Mouse (Mus musculus) midbrain, embryonic 11.5 days (tissue): ENCODE data around the gene Spsb2. TPM values are rescaled to one million over a fixed set of nuclear protein-coding genes. Genes with fewer than 3 reads are reported as not detected.

Experiments
- ATAC-seq: fragments of 200-750 bp; cut with Nextera tagmentation; 2 replicates; pipeline ENCODE4 v1.8.0; 2017; ENCODE audit warnings: moderate TSS enrichment, moderate library complexity; ENCODE audit not compliant: low FRiP score
- DNase-seq: peaks from one replicate; pipeline ENCODE4 v3.0.0; 2015; ENCODE audit warnings: low spot score; ENCODE audit errors: missing footprints
- H3K27ac ChIP-seq: fragments of 300-500 bp; sonication (generic); 2 replicates; pipeline ENCODE4 v1.5.1; 2014; ENCODE audit warnings: low read depth, low read length
- H3K27me3 ChIP-seq: fragments of 300-500 bp; sonication (generic); 2 replicates; pipeline ENCODE4 v1.6.1; 2014; ENCODE audit warnings: mild to moderate bottlenecking, low read length, moderate library complexity, mixed read lengths; ENCODE audit not compliant: control insufficient read depth, insufficient read depth
- H3K36me3 ChIP-seq: fragments of 300-500 bp; sonication (generic); 2 replicates; pipeline ENCODE4 v1.6.1; 2014; ENCODE audit warnings: mild to moderate bottlenecking, low read length, moderate library complexity, mixed read lengths; ENCODE audit not compliant: control insufficient read depth, insufficient read depth
- H3K4me1 ChIP-seq: fragments of 300-500 bp; sonication (generic); 2 replicates; pipeline ENCODE4 v1.6.1; 2014; ENCODE audit warnings: low read length; ENCODE audit not compliant: control insufficient read depth, insufficient read depth
- H3K4me2 ChIP-seq: fragments of 300-500 bp; sonication (generic); 2 replicates; pipeline ENCODE4 v1.6.1; 2014; ENCODE audit warnings: mild to moderate bottlenecking, moderate library complexity
- H3K4me3 ChIP-seq: fragments of 300-500 bp; sonication (generic); 2 replicates; pipeline ENCODE4 v1.5.1; 2014; ENCODE audit warnings: low read depth, low read length
- H3K9ac ChIP-seq: fragments of 300-500 bp; sonication (generic); 2 replicates; pipeline ENCODE4 v1.6.1; 2014; ENCODE audit warnings: low read length
- H3K9me3 ChIP-seq: fragments of 300-500 bp; sonication (generic); 2 replicates; pipeline ENCODE4 v1.6.1; 2016; ENCODE audit warnings: low read length; ENCODE audit not compliant: control insufficient read depth
- whole genome bisulfite sequencing: fragments of 180-500 bp; shearing (Covaris S2); extraction: QIAGEN DNeasy Blood & Tissue Kit; methylation state at CpG from one replicate; pipeline ENCODE4 v1.1.7; 2014; 5-methylcytosine and 5-hydroxymethylcytosine counted together
- polyA plus RNA-seq: library from polyadenylated mRNA; unstranded; fragments of >200 nt; fragmentation: Nextera tagmentation; extraction: Ambion mirVana; gene quantifications from 2 replicates; pipeline ENCODE4 v1.2.1, GENCODE M21; 2014

Gene Spsb2
- polyA plus RNA-seq, 1 experiment from 2014 or later, result 4.8 TPM

GRCm38 (mm10) chr6:124770013-124770412 is 38.4 kb upstream of the Spsb2 start:
- Histone ChIP-seq H3K9ac (peak overlapping the region; percentile 58), H3K27ac (no peak overlapping the region), H3K4me3 (peak overlapping the region; percentile 45; the same call in 1 of the 2 replicates)

DNA sequence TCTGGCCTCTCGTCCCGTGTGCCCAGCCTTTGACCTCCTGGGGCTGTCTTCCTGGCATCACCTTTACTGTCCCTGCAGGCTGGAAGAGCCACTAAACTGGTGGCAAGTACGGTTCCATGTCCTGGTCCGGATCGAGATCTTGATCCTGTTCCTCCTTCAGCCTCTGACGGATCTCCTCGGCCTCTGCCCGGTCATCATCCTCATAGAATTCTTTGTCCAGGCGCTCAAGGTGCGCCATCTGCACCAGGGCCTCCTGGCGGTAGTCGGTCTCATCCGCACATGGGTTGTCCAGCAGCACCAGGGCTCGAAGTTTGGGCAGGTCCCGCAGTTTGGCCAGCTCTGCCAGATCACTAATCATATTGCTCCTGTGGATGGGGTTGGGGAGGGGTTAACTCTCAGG is 38.0 kb upstream of the Spsb2 start:
- DNase-seq, result no peak
- Histone ChIP-seq H3K27ac (no peak overlapping the region), H3K4me1 (peaks cover 16% of the 10 kb centered on the region), H3K36me3 (no peaks in the 10 kb centered on the region), H3K9ac (no peak overlapping the region), H3K4me2 (no peak overlapping the region), H3K27me3 (peaks cover 10% of the 10 kb centered on the region; the same call in 1 of the 2 replicates), H3K9me3 (no peaks in the 10 kb centered on the region), H3K4me3 (no peak overlapping the region)
- WGBS, result 88% methylated on average over 15 of the region's 15 CpGs
- ATAC-seq, result no peak

More at GRCm38 (mm10) chr6:124770013-124770412, 38.4 kb upstream of the Spsb2 start:
- peaks cover 16% of the 10 kb centered on the region for H3K4me1 ChIP-seq
- peaks cover 10% of the 10 kb centered on the region; the same call in 1 of the 2 replicates for H3K27me3 ChIP-seq
- H3K4me2 ChIP-seq, result peak overlapping the region; percentile 85
- ATAC-seq (no peak), DNase-seq (no peak)
- no peaks in the 10 kb centered on the region for H3K9me3 ChIP-seq
- H3K36me3 ChIP-seq, result no peaks in the 10 kb centered on the region
- 57% methylated on average over 7 of the region's 7 CpGs for WGBS

- Histone ChIP-seq H3K4me1 (peaks cover 9% of the 10 kb centered on the region; the same call in 1 of the 2 replicates), H3K9ac (peak within 1 kb of the TSS; percentile 35), H3K4me2 (peak within 1 kb of the TSS; percentile 51), H3K27ac (no peak within 1 kb of the TSS), H3K36me3 (no peaks in the 10 kb centered on the region), H3K4me3 (peak within 1 kb of the TSS; percentile 27), H3K27me3 (no peaks in the 10 kb centered on the region), H3K9me3 (no peaks in the 10 kb centered on the region)
- WGBS, result 3% methylated on average over 23 of the region's 23 CpGs
- peak; percentile 65 for ATAC-seq
- peak; percentile 97 for DNase-seq
These were observed 29.1 kb upstream of the Spsb2 start, which contains the start of gene Lrrc23 for GRCm38 (mm10) chr6:124779222-124779983. TSS of gene Lrrc23 (minus strand) at chr6:124779727.

GRCm38 (mm10) chr6:124779984-124780416 is 28.5 kb upstream of the Spsb2 start:
- peak overlapping the region; percentile 35; the same call in 1 of the 2 replicates for H3K9ac ChIP-seq
- no peaks in the 10 kb centered on the region for H3K9me3 ChIP-seq
- no peak overlapping the region for H3K27ac ChIP-seq
- peaks cover 9% of the 10 kb centered on the region; the same call in 1 of the 2 replicates for H3K4me1 ChIP-seq
- ATAC-seq (peak; percentile 32; the same call in 1 of the 2 replicates), DNase-seq (peak; percentile 96)
- peak overlapping the region; percentile 27 for H3K4me3 ChIP-seq
- peak overlapping the region; percentile 51 for H3K4me2 ChIP-seq
- no peaks in the 10 kb centered on the region for H3K27me3 ChIP-seq
- WGBS, result 3% methylated on average over 10 of the region's 10 CpGs
- no peaks in the 10 kb centered on the region for H3K36me3 ChIP-seq

DNA sequence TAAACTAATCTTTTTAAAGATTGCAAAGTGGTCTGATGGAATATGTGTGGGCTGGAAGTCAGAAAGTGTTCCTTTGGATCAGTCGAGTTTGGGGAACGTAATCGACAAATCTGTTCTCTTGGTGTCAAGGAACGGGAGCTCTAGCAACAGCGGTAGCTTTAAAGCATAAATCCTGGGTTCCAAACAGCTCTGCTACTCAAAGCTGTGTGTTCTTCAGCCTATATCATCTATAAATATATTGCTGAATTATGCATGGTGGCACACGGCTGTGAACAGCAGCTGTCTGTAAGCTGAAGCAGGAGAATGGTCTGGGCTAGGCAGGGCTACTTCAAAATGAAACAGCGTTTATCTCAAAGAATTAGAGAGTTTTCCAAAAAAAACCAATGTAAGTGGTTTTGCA is 27.5 kb upstream of the Spsb2 start:
- ATAC-seq, result no peak
- Histone ChIP-seq H3K4me2 (no peak overlapping the region), H3K9me3 (no peaks in the 10 kb centered on the region), H3K27ac (no peak overlapping the region), H3K27me3 (no peaks in the 10 kb centered on the region), H3K9ac (no peak overlapping the region), H3K4me3 (no peak overlapping the region), H3K4me1 (peaks cover 9% of the 10 kb centered on the region; the same call in 1 of the 2 replicates), H3K36me3 (no peaks in the 10 kb centered on the region)
- DNase-seq, result peak; percentile 61
- WGBS, result 91% methylated on average over 7 of the region's 7 CpGs

DNA sequence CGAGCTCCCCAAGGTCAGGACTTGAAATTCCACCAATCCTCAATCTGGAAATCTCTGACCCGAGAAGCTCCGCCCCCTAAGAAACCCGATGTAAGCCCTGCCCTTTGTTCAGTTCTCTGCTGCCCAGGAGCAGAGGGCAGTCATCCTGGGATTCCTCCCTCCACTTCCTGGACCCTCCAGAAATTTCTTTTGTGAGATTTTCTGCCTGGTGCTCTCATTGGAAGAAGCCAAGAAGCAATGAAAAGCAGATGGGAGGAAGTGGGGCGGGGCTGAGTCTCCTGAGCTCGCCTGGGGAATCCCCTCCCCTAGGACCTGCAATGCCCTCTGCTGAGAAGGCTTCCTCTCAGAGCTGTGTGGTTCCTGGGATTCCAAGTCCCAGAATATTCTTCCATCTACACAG is 26.0 kb upstream of the Spsb2 start:
- WGBS, result 24% methylated on average over 6 of the region's 6 CpGs
- no peak overlapping the region for H3K4me3 ChIP-seq
- H3K27ac ChIP-seq, result no peak overlapping the region
- DNase-seq (peak; percentile 87), ATAC-seq (no peak)
- no peaks in the 10 kb centered on the region for H3K9me3 ChIP-seq
- H3K36me3 ChIP-seq, result no peaks in the 10 kb centered on the region
- no peak overlapping the region for H3K9ac ChIP-seq
- no peaks in the 10 kb centered on the region for H3K27me3 ChIP-seq
- H3K4me1 ChIP-seq, result peaks cover 9% of the 10 kb centered on the region; the same call in 1 of the 2 replicates
- no peak overlapping the region for H3K4me2 ChIP-seq

GRCm38 (mm10) chr6:124786756-124787420 is 21.6 kb upstream of the Spsb2 start:
- H3K9me3 ChIP-seq, result no peaks in the 10 kb centered on the region
- no peaks in the 10 kb centered on the region for H3K4me1 ChIP-seq
- H3K9ac ChIP-seq, result no peak overlapping the region
- WGBS, result 58% methylated on average over 8 of the region's 8 CpGs
- H3K27ac ChIP-seq, result no peak overlapping the region
- H3K4me3 ChIP-seq, result no peak overlapping the region
- H3K4me2 ChIP-seq, result no peak overlapping the region
- no peak for ATAC-seq
- DNase-seq, result no peak
- no peaks in the 10 kb centered on the region for H3K36me3 ChIP-seq
- no peaks in the 10 kb centered on the region for H3K27me3 ChIP-seq

- DNase-seq, result no peak
- Histone ChIP-seq H3K27me3 (no peaks in the 10 kb centered on the region), H3K36me3 (no peaks in the 10 kb centered on the region), H3K4me2 (no peak overlapping the region), H3K4me1 (no peaks in the 10 kb centered on the region), H3K4me3 (no peak overlapping the region), H3K27ac (no peak overlapping the region), H3K9me3 (no peaks in the 10 kb centered on the region), H3K9ac (no peak overlapping the region)
- WGBS, result 84% methylated on average over 10 of the region's 10 CpGs
- ATAC-seq, result no peak
These were observed 20.7 kb upstream of the Spsb2 start for GRCm38 (mm10) chr6:124787722-124788121.

- DNase-seq (no peak), ATAC-seq (no peak)
- H3K4me2 ChIP-seq, result no peak overlapping the region
- WGBS, result 84% methylated on average over 4 of the region's 4 CpGs
- H3K9ac ChIP-seq, result no peak overlapping the region
- no peaks in the 10 kb centered on the region for H3K9me3 ChIP-seq
- H3K4me1 ChIP-seq, result no peaks in the 10 kb centered on the region
- no peak overlapping the region for H3K27ac ChIP-seq
- H3K36me3 ChIP-seq, result no peaks in the 10 kb centered on the region
- no peaks in the 10 kb centered on the region for H3K27me3 ChIP-seq
- no peak overlapping the region for H3K4me3 ChIP-seq
These were observed 18.9 kb upstream of the Spsb2 start for GRCm38 (mm10) chr6:124789519-124789918.
